Mouse (Mus musculus): ENCODE measurements around the gene Peli3.
"Not testable (repeated sequence)": the region's sequence is repeated elsewhere in the genome, so short reads cannot be mapped to it uniquely, and the experiment has no call there.

GRCm38 (mm10) chr19:4948641-4949040 is 5.7 kb upstream of the Peli3 start:
- not testable (repeated sequence) for TF ChIP-seq CTCF (IDR thresholded peaks at IDR 0.05; ENCODE audit: control insufficient read depth, insufficient read depth, insufficient replicate concordance, low read depth, low read length); POLR2A (IDR thresholded peaks at IDR 0.05; ENCODE audit: control insufficient read depth, low read depth, low read length)

Data from testis, adult 2 months (tissue).